9 mouse cellular contexts compared by ENCODE assay signal in genomic region chr5:123137044-123137909, GRCm38 (mm10). TPM values are rescaled to one million over a fixed set of nuclear protein-coding genes. Genes with fewer than 3 reads are reported as not detected.
A peak's percentile ranks its signal among the peaks of the same experiment; 100 is the strongest.
DNase-seq lines count a peak whose midpoint lies in the region; ATAC-seq lines count a peak whose summit lies in the region.
"Had no signal": no experiment of that assay in that cellular context is flagged by ENCODE, and none has a peak within 500 bp of the region (broad histone marks: within the 10 kb centered on the region; RNA-seq: fewer than 3 reads in every experiment).

No protein-coding gene starts in this region.

- 3% methylated on average over 20 of the region's 20 CpGs for WGBS in liver, embryonic 12.5 days (ENCODE audit: insufficient replicate concordance)

- peaks cover 24% of the 10 kb centered on the region for H3K36me3 ChIP-seq in liver, embryonic 12.5 days

- H3K27me3 ChIP-seq in liver, embryonic 12.5 days (replicated peaks): no peaks in the 10 kb centered on the region
- H3K27me3 ChIP-seq: Patski had no signal

- H3K9ac ChIP-seq in liver, embryonic 12.5 days: peak overlapping the region; percentile 99

- no peak for ATAC-seq in frontal cortex, adult (ENCODE audit: low TSS enrichment)
- peak; percentile 26; the same call in 1 of the 2 replicates for ATAC-seq in liver, embryonic 12.5 days

- H3K4me2 ChIP-seq in liver, embryonic 12.5 days: peak overlapping the region; percentile 100

- H3K4me1 ChIP-seq in liver, embryonic 12.5 days: peaks cover 79% of the 10 kb centered on the region

- H3K4me3 ChIP-seq in liver, embryonic 12.5 days: peak overlapping the region; percentile 98

- peak; percentile 44 to 67 for DNase-seq in frontal cortex, adult 2 months (ENCODE audit: extremely low spot score in 1 of 2, low spot score in 1 of 2)
- DNase-seq in embryo, embryonic 11.5 days (ENCODE audit: low read depth, low spot score): peak; percentile 57
- peak; percentile 71 for DNase-seq in gonadal fat pad, adult 2 months (ENCODE audit: low read depth)
- peak; percentile 94 for DNase-seq in kidney, adult 11 months
- peak; percentile 79 for DNase-seq in neural tube, embryonic 10.5 days (ENCODE audit: extremely low spot score, low spot score)
- peak; percentile 90 for DNase-seq in testis, postnatal 10 days (ENCODE audit: low spot score)

- no peaks in the 10 kb centered on the region for H3K9me3 ChIP-seq in liver, embryonic 12.5 days (replicated peaks)

- peak overlapping the region; percentile 100 for H3K27ac ChIP-seq in liver, embryonic 12.5 days

RNA-seq across cellular contexts. Expression of gene Setd1b, which starts 4.7 kb away (rescaled TPM):
- polyA plus RNA-seq in frontal cortex, adult 2 months (2012; rRNA removed): 12.7 and 13.1 TPM in 2 replicates
- 3.5 and 9.3 TPM in 2 replicates for polyA plus RNA-seq in gonadal fat pad, adult 2 months (2012; rRNA removed)
- polyA plus RNA-seq in liver, embryonic 12.5 days (2016; fragmentation: Nextera tagmentation; extraction: Ambion mirVana): 6.0 and 6.1 TPM in 2 replicates

RNA-seq across cellular contexts. Expression of gene Rhof, which starts 4.8 kb away (rescaled TPM):
- 37.7 and 43.4 TPM in 2 replicates for polyA plus RNA-seq in frontal cortex, adult 2 months (2012; rRNA removed)
- polyA plus RNA-seq in gonadal fat pad, adult 2 months (2012; rRNA removed): 2.1 and 2.7 TPM in 2 replicates
- 3.9 and 4.8 TPM in 2 replicates for polyA plus RNA-seq in liver, embryonic 12.5 days (2016; fragmentation: Nextera tagmentation; extraction: Ambion mirVana)

RNA-seq across cellular contexts. Expression of gene Psmd9, which starts 31.9 kb away (rescaled TPM):
- 26.3 and 30.2 TPM in 2 replicates for polyA plus RNA-seq in frontal cortex, adult 2 months (2012; rRNA removed)
- 28.0 and 36.1 TPM in 2 replicates for polyA plus RNA-seq in gonadal fat pad, adult 2 months (2012; rRNA removed)
- 77.4 and 77.8 TPM in 2 replicates for polyA plus RNA-seq in liver, embryonic 12.5 days (2016; fragmentation: Nextera tagmentation; extraction: Ambion mirVana)

RNA-seq across cellular contexts. Expression of gene Hpd, which starts 45.2 kb away (rescaled TPM):
- polyA plus RNA-seq in frontal cortex, adult 2 months (2012; rRNA removed): not detected in 2 replicates
- 0.34 and 4.3 TPM in 2 replicates for polyA plus RNA-seq in gonadal fat pad, adult 2 months (2012; rRNA removed)
- polyA plus RNA-seq in liver, embryonic 12.5 days (2016; fragmentation: Nextera tagmentation; extraction: Ambion mirVana): 5.9 and 6.1 TPM in 2 replicates
- polyA plus RNA-seq: Patski had no signal
